Mouse (Mus musculus): ENCODE results near the gene Gnptab. TPM values are rescaled to one million over a fixed set of nuclear protein-coding genes. Genes with fewer than 3 reads are reported as not detected.

The Gnptab gene
- polyA plus RNA-seq, 1 experiment, result 41.2 TPM

DNA sequence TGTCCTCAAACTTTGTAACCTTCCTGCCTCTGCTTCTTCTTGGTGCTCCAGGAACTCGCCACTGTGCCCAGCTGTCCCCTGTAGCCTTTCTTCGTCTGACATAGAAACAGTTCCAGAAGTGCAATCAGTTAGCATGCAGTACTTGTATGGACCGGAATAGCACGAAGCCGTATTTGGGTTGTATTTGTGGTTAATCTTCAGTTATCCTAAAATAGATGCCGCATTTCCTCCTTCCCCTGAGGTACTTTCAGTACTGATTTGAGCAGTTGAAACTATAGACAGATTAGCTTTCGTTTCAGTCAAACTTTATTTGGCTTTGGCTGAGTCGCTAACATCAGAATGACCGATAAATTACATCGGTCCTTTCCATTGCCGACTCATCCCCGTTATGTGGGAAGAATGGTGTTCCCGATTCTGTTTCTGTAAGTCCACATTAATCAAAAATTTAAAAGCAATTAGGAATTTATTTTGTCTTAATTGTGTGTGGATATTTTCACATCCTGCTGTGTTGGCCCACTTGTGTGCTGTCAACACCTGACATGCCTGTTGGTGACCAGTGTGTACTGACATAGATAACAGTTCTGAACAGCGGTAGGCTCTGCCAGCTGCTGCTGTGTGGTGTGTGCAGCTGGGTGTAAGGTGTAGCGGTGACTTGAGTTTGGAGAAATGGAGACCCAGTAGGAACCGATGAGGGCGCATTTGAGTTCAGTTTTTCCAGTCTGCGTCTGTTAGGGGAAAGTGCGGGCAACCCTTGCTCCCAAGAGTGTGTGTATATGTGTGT is 41.9 kb downstream of the Gnptab start:
- 95% methylated on average over 19 of the region's 19 CpGs for WGBS
- H3K27me3 ChIP-seq (ENCODE audit: control insufficient read depth, insufficient read depth, low read length), result no peaks in the 10 kb centered on the region
- TF ChIP-seq CTCF (IDR thresholded peaks at IDR 0.05; ENCODE audit: borderline replicate concordance, insufficient read depth, low read depth, low read length) (no peak), POLR2A (IDR thresholded peaks at IDR 0.05; ENCODE audit: borderline replicate concordance, insufficient read depth, low read length) (no peak)
- no peaks in the 10 kb centered on the region for H3K4me1 ChIP-seq (ENCODE audit: control insufficient read depth, insufficient read depth, low read length)
- no peak for DNase-seq
- no peak overlapping the region for H3K4me3 ChIP-seq (replicated peaks; ENCODE audit: insufficient read depth, low read depth, low read length)
- no peak overlapping the region for H3K27ac ChIP-seq (ENCODE audit: insufficient read depth, low read length)

- peak; percentile 31 to 68 for DNase-seq
- no peaks in the 10 kb centered on the region for H3K27me3 ChIP-seq (ENCODE audit: control insufficient read depth, insufficient read depth, low read length)
- H3K27ac ChIP-seq (ENCODE audit: insufficient read depth, low read length), result no peak overlapping the region
- WGBS, result 89% methylated on average over 2 of the region's 2 CpGs
- H3K4me3 ChIP-seq (replicated peaks; ENCODE audit: insufficient read depth, low read depth, low read length), result no peak overlapping the region
- TF ChIP-seq CTCF (IDR thresholded peaks at IDR 0.05; ENCODE audit: borderline replicate concordance, insufficient read depth, low read depth, low read length) (no peak), POLR2A (IDR thresholded peaks at IDR 0.05; ENCODE audit: borderline replicate concordance, insufficient read depth, low read length) (no peak)
- no peaks in the 10 kb centered on the region for H3K4me1 ChIP-seq (ENCODE audit: control insufficient read depth, insufficient read depth, low read length)
Measured at GRCm38 (mm10) chr10:88426158-88426816, 47.4 kb downstream of the Gnptab start.

- Histone ChIP-seq H3K27me3 (ENCODE audit: control insufficient read depth, insufficient read depth, low read length) (no peaks in the 10 kb centered on the region), H3K4me3 (replicated peaks; ENCODE audit: insufficient read depth, low read depth, low read length) (no peak overlapping the region), H3K4me1 (ENCODE audit: control insufficient read depth, insufficient read depth, low read length) (no peaks in the 10 kb centered on the region), H3K27ac (ENCODE audit: insufficient read depth, low read length) (no peak overlapping the region)
- 52% methylated on average over 5 of the region's 5 CpGs for WGBS
- TF ChIP-seq CTCF (IDR thresholded peaks at IDR 0.05; ENCODE audit: borderline replicate concordance, insufficient read depth, low read depth, low read length) (no peak), POLR2A (IDR thresholded peaks at IDR 0.05; ENCODE audit: borderline replicate concordance, insufficient read depth, low read length) (no peak)
- no peak for DNase-seq
Measured at GRCm38 (mm10) chr10:88426896-88427295, 48.0 kb downstream of the Gnptab start.

- Histone ChIP-seq H3K4me1 (ENCODE audit: control insufficient read depth, insufficient read depth, low read length) (no peaks in the 10 kb centered on the region), H3K27ac (ENCODE audit: insufficient read depth, low read length) (no peak overlapping the region), H3K4me3 (replicated peaks; ENCODE audit: insufficient read depth, low read depth, low read length) (no peak overlapping the region), H3K27me3 (ENCODE audit: control insufficient read depth, insufficient read depth, low read length) (no peaks in the 10 kb centered on the region)
- DNase-seq, result no peak
- TF ChIP-seq CTCF (IDR thresholded peaks at IDR 0.05; ENCODE audit: borderline replicate concordance, insufficient read depth, low read depth, low read length) (no peak), POLR2A (IDR thresholded peaks at IDR 0.05; ENCODE audit: borderline replicate concordance, insufficient read depth, low read length) (no peak)
- WGBS, result 94% methylated on average over 6 of the region's 6 CpGs
Measured at GRCm38 (mm10) chr10:88427998-88428397, 49.1 kb downstream of the Gnptab start.

DNA sequence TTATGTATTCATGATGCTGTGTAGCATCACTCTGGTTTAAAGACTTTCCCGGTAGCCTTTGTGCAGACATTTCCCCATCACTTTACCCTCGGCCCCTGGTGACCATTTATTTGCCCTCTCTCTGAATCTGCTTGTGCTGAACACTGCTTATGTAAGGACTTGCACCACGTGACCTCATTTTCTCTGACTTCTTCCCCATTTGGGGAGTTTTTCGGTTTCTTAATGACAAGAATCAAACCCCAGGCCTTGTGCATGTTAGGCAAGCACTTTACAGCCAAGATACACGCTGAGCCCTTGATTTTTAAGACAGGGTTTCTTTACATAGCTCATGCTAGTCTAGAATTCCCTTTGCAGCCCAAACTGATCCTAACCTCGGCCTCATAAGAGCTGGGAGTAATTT is 62.3 kb downstream of the Gnptab start:
- 85% methylated on average over 6 of the region's 6 CpGs for WGBS
- H3K27ac ChIP-seq (ENCODE audit: insufficient read depth, low read length), result no peak overlapping the region
- DNase-seq, result no peak
- H3K4me3 ChIP-seq (replicated peaks; ENCODE audit: insufficient read depth, low read depth, low read length), result no peak overlapping the region
- TF ChIP-seq POLR2A (IDR thresholded peaks at IDR 0.05; ENCODE audit: borderline replicate concordance, insufficient read depth, low read length), result no peak
- no peak for TF ChIP-seq CTCF (IDR thresholded peaks at IDR 0.05; ENCODE audit: borderline replicate concordance, insufficient read depth, low read depth, low read length)
- H3K4me1 ChIP-seq (ENCODE audit: control insufficient read depth, insufficient read depth, low read length), result no peaks in the 10 kb centered on the region
- no peaks in the 10 kb centered on the region for H3K27me3 ChIP-seq (ENCODE audit: control insufficient read depth, insufficient read depth, low read length)

- no peak for TF ChIP-seq POLR2A (IDR thresholded peaks at IDR 0.05; ENCODE audit: borderline replicate concordance, insufficient read depth, low read length)
- no peak for TF ChIP-seq CTCF (IDR thresholded peaks at IDR 0.05; ENCODE audit: borderline replicate concordance, insufficient read depth, low read depth, low read length)
- no peaks in the 10 kb centered on the region for H3K4me1 ChIP-seq (ENCODE audit: control insufficient read depth, insufficient read depth, low read length)
- H3K27me3 ChIP-seq (ENCODE audit: control insufficient read depth, insufficient read depth, low read length), result no peaks in the 10 kb centered on the region
- peak; percentile 42 to 77 for DNase-seq
- 35% methylated on average over 2 of the region's 2 CpGs for WGBS
- H3K27ac ChIP-seq (ENCODE audit: insufficient read depth, low read length), result no peak overlapping the region
- H3K4me3 ChIP-seq (replicated peaks; ENCODE audit: insufficient read depth, low read depth, low read length), result no peak overlapping the region
Measured at GRCm38 (mm10) chr10:88451221-88451620, 72.3 kb downstream of the Gnptab start.

DNA sequence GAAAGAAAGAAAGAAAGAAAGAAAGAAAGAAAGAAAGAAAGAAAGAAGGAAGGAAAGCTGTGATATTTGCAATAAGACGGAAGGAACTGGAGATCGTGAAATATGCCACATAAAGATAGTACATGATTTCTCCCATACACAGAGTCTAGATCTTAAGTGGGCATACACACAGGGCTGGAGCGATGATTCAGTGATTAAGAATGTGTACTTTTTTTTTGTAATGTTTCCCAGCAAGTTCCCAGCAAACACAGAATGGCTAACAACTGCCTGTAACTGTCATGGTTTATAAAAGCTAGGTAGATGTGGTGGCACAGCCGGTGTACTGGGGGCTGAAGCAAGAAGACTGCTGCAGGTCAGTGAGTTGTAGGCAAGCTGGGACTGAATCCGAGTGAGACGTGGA is 73.1 kb downstream of the Gnptab start:
- TF ChIP-seq POLR2A (IDR thresholded peaks at IDR 0.05; ENCODE audit: borderline replicate concordance, insufficient read depth, low read length) (no peak), CTCF (IDR thresholded peaks at IDR 0.05; ENCODE audit: borderline replicate concordance, insufficient read depth, low read depth, low read length) (no peak)
- no peak overlapping the region for H3K4me3 ChIP-seq (replicated peaks; ENCODE audit: insufficient read depth, low read depth, low read length)
- no peaks in the 10 kb centered on the region for H3K27me3 ChIP-seq (ENCODE audit: control insufficient read depth, insufficient read depth, low read length)
- WGBS, result 87% methylated on average over 6 of the region's 6 CpGs
- no peaks in the 10 kb centered on the region for H3K4me1 ChIP-seq (ENCODE audit: control insufficient read depth, insufficient read depth, low read length)
- no peak for DNase-seq
- no peak overlapping the region for H3K27ac ChIP-seq (ENCODE audit: insufficient read depth, low read length)

- no peak for DNase-seq
Measured at GRCm38 (mm10) chr10:88457816-88458215, 78.9 kb downstream of the Gnptab start.

More at GRCm38 (mm10) chr10:88457816-88458215, 78.9 kb downstream of the Gnptab start:
- TF ChIP-seq POLR2A (IDR thresholded peaks at IDR 0.05; ENCODE audit: borderline replicate concordance, insufficient read depth, low read length) (no peak), CTCF (IDR thresholded peaks at IDR 0.05; ENCODE audit: borderline replicate concordance, insufficient read depth, low read depth, low read length) (no peak)
- WGBS, result 55% methylated on average over 6 of the region's 6 CpGs
- Histone ChIP-seq H3K4me3 (replicated peaks; ENCODE audit: insufficient read depth, low read depth, low read length) (no peak overlapping the region), H3K4me1 (ENCODE audit: control insufficient read depth, insufficient read depth, low read length) (no peaks in the 10 kb centered on the region), H3K27me3 (ENCODE audit: control insufficient read depth, insufficient read depth, low read length) (no peaks in the 10 kb centered on the region), H3K27ac (ENCODE audit: insufficient read depth, low read length) (no peak overlapping the region)

Measured in cerebellum, adult 2 months (tissue).